Mouse (Mus musculus) lung, embryonic 15.5 days (tissue): ENCODE measurements around the gene Jaml. TPM values are rescaled to one million over a fixed set of nuclear protein-coding genes. Genes with fewer than 3 reads are reported as not detected.

ENCODE experiments used
- ATAC-seq: fragments of 200-750 bp; cut with Nextera tagmentation; 2 replicates; pipeline ENCODE4 v1.8.0; 2017; ENCODE audit warnings: moderate number of reproducible peaks, borderline replicate concordance; ENCODE audit not compliant: low FRiP score, low TSS enrichment; ENCODE audit errors: extremely low read depth
- H3K27ac ChIP-seq: fragments of 300-500 bp; sonication (generic); 2 replicates; pipeline ENCODE4 v1.5.1; 2015; ENCODE audit warnings: moderate library complexity, mild to moderate bottlenecking, inconsistent platforms
- H3K27me3 ChIP-seq: fragments of 300-500 bp; sonication (generic); 2 replicates; pipeline ENCODE4 v1.6.1; 2015; ENCODE audit warnings: inconsistent platforms
- H3K36me3 ChIP-seq: fragments of 300-500 bp; sonication (generic); 2 replicates; pipeline ENCODE4 v1.6.1; 2015; ENCODE audit warnings: inconsistent platforms
- H3K4me1 ChIP-seq: fragments of 300-500 bp; sonication (generic); 2 replicates; pipeline ENCODE4 v1.6.1; 2015; ENCODE audit warnings: inconsistent platforms
- H3K4me2 ChIP-seq: fragments of 300-500 bp; sonication (generic); 2 replicates; pipeline ENCODE4 v1.6.1; 2015; ENCODE audit warnings: inconsistent platforms, mild to moderate bottlenecking, moderate library complexity
- H3K4me3 ChIP-seq: fragments of 300-500 bp; sonication (generic); 2 replicates; pipeline ENCODE4 v1.5.1; 2015; ENCODE audit warnings: mild to moderate bottlenecking, inconsistent platforms
- H3K9ac ChIP-seq: fragments of 300-500 bp; sonication (generic); 2 replicates; pipeline ENCODE4 v1.6.1; 2015; ENCODE audit warnings: inconsistent platforms
- H3K9me3 ChIP-seq: fragments of 300-500 bp; sonication (generic); 2 replicates; pipeline ENCODE4 v1.6.1; 2016; ENCODE audit warnings: inconsistent platforms
- WGBS: fragments of 180-500 bp; shearing (Covaris S2); methylation state at CpG from one replicate; pipeline ENCODE4 v1.1.7; 2015; 5-methylcytosine and 5-hydroxymethylcytosine counted together
- polyA plus RNA-seq: library from polyadenylated mRNA; unstranded; fragments of >200 nt; fragmentation: Nextera tagmentation; extraction: Ambion mirVana; gene quantifications from 2 replicates; pipeline ENCODE4 v1.2.1, GENCODE M21; 2015

The Jaml gene
- polyA plus RNA-seq, 1 experiment from 2014 or later, result 0.35 TPM

DNA sequence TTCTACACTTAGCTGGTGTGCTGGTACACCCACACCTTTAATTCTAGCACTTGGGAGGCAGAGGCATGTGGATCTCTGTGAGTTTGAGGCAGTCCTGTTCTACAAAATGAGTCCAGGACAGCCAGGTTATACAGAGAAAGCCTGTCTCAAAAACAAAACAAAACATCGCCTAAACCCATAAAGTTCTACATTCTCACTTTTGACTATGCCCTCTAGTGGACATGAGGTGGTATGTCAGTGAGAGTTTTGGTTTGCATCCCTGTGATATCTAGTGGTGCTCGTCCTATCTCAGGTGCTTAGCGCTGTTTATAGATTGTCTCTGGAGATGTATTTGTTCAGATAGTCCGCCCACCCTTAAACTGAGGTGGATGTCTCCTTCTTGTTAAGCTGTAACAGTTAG lies 30.5 kb upstream of the Jaml start:
- Histone ChIP-seq H3K27me3 (peaks cover 11% of the 10 kb centered on the region), H3K27ac (no peak overlapping the region), H3K4me3 (no peak overlapping the region), H3K9ac (no peak overlapping the region), H3K4me2 (no peak overlapping the region), H3K4me1 (no peaks in the 10 kb centered on the region), H3K36me3 (no peaks in the 10 kb centered on the region), H3K9me3 (no peaks in the 10 kb centered on the region)
- no peak for ATAC-seq
- WGBS, result 14% methylated on average over 4 of the region's 4 CpGs

DNA sequence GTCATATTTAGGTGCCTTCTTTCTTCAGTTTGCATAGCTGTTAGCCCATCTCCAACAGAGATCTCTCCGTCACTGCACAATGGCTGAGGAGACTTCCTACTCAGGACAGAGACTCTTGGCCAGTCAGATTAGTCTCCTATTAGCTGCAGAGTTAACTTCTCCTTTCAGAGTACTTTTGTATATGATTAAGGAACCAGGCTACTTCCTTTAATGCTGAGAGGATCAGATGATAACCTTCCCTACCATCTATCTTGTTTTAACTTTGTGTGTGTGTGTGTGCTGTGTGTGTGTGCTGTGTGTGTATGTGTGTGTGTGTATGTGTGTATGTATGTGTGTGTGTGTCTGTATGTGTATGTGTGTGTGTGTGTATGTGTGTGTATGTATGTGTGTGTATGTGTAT lies 29.3 kb upstream of the Jaml start:
- H3K27me3 ChIP-seq, result peaks cover 5% of the 10 kb centered on the region; the same call in 1 of the 2 replicates

DNA sequence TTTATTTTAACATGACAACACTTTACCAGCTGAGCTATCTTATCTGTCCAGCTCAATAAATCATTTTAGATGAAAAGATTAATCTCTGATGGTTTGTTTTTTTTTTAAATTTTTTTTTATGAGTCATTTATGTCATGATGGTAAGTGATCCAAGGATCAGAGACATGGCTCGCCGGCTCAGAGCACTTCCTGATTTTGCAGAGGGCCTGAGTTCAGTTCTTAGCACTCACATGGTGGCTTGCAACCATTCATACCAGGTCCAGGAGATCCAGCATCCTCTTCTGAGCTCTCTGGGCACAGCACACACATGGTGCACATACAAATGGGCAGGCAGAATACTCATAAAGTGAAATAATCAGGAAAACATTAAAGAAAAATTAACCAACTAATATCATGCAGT lies 28.7 kb upstream of the Jaml start:
- Histone ChIP-seq H3K4me2 (no peak overlapping the region), H3K36me3 (no peaks in the 10 kb centered on the region), H3K27ac (no peak overlapping the region), H3K27me3 (0 out of 2 replicates have a peak, but pooled peaks cover 5% of the 10 kb centered on the region), H3K4me1 (no peaks in the 10 kb centered on the region), H3K4me3 (no peak overlapping the region), H3K9me3 (no peaks in the 10 kb centered on the region), H3K9ac (no peak overlapping the region)
- whole genome bisulfite sequencing, result 77% methylated on average over 2 of the region's 2 CpGs
- ATAC-seq, result no peak

More for the DNA sequence above, 29.3 kb upstream of the Jaml start:
- Histone ChIP-seq H3K4me3 (no peak overlapping the region), H3K27ac (no peak overlapping the region), H3K4me1 (no peaks in the 10 kb centered on the region), H3K9me3 (no peaks in the 10 kb centered on the region), H3K36me3 (no peaks in the 10 kb centered on the region), H3K4me2 (no peak overlapping the region), H3K9ac (no peak overlapping the region)
- WGBS, result 80% methylated on average over 1 of the region's 1 CpGs
- ATAC-seq, result no peak

DNA sequence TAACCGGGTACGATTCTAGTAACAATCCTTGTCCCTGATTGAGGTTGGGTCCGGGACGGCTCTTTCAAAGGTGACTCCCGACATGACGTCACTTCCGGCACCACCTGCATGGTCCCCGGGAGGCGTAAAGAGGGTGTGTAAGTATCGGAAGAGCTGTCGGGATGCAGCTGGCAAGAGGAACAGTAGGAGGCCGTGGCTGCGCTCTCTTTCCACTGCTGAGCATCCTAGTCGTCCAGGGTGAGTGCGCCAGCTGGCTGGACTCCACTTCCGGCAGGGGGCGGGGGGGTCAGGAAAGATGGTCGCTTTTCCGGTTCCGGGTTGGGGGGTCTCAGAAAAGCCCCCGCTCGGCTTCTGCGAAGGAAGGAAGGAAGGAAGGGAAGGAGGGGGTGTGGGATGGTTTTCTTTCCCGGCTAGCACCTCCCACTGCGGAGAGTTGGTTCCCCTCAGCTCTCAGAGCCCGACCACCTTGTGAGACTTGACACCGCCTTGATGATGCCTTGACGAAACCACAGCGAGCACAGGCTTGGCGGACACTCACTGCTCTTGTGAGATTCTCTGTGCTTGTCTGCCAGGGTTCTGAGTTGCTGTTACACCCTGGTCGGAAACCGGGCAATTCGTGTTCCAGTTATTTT lies 23.8 kb upstream of the Jaml start, which contains the start of gene Mpzl3:
Gene Mpzl3 (plus strand): TSS at position 105 of the 632 bp plus-strand sequence.
- Histone ChIP-seq H3K4me1 (no peaks in the 10 kb centered on the region; the same call in 1 of the 2 replicates), H3K36me3 (no peaks in the 10 kb centered on the region), H3K9me3 (no peaks in the 10 kb centered on the region), H3K9ac (peak within 1 kb of the TSS; percentile 47), H3K27ac (peak within 1 kb of the TSS; percentile 95), H3K4me2 (peak within 1 kb of the TSS; percentile 70), H3K27me3 (peaks cover 9% of the 10 kb centered on the region; the same call in 1 of the 2 replicates), H3K4me3 (peak within 1 kb of the TSS; percentile 79)
- 2% methylated on average over 32 of the region's 33 CpGs for WGBS
- ATAC-seq, result peak; percentile 92

DNA sequence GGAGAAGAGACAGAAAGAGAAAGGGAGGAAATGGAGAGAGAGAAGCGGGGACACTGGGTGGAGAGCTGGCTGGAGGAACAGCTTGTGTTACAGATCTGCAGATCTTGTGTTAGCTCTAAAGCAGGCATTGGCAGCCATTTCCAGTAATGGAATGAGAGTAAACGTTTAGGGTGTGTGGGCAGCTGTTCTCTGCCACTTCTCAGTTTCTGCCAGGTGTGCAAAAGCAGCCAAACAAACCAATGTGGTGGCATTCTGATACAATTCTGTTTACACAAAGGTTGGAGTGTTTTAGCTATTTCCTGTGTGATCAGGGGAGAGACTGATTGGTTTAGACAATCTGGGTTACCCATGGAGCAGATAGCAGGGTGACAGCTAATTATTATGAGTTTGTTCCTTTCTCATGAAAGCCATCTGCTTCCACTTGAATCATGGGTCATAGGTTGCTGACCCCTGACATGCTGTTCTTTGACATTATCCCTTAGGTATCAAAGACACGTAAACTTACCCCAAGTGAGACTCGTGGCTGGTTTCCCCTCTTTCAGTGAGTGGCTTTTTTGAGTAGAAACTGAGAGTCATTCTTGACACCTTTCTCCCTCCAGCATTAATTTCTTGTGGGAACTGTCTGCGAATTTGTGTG lies 20.6 kb upstream of the Jaml start:
- Histone ChIP-seq H3K27ac (no peak overlapping the region), H3K4me1 (no peaks in the 10 kb centered on the region; the same call in 1 of the 2 replicates), H3K27me3 (peaks cover 4% of the 10 kb centered on the region; the same call in 1 of the 2 replicates), H3K9ac (no peak overlapping the region), H3K4me2 (no peak overlapping the region), H3K4me3 (no peak overlapping the region), H3K36me3 (no peaks in the 10 kb centered on the region), H3K9me3 (no peaks in the 10 kb centered on the region)
- WGBS, result 30% methylated on average over 5 of the region's 5 CpGs
- ATAC-seq, result no peak

DNA sequence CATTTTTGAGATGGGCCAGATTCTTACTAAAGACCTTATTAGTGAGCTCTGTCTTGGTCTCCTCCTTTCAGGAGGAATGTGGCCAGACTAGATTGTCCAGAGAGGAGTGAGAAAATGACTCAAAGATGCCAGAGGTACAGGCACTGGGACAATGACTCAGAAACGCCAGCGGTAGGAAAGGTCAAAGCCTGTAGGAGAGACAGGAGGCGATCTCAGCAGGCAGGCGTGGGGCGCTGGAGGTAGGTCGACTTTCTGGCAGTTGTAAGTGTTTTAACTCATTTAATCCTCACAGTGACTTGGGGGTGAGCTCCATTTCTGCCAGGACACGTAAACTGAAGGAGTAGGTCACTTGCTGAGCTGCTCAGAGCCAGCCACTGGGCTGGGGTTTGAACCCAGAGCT lies 18.8 kb upstream of the Jaml start:
- ATAC-seq, result no peak
- Histone ChIP-seq H3K9me3 (no peaks in the 10 kb centered on the region), H3K36me3 (no peaks in the 10 kb centered on the region), H3K4me3 (no peak overlapping the region), H3K4me1 (no peaks in the 10 kb centered on the region; the same call in 1 of the 2 replicates), H3K27ac (no peak overlapping the region), H3K27me3 (peaks cover 4% of the 10 kb centered on the region; the same call in 1 of the 2 replicates), H3K4me2 (no peak overlapping the region), H3K9ac (no peak overlapping the region)
- 40% methylated on average over 7 of the region's 7 CpGs for WGBS

DNA sequence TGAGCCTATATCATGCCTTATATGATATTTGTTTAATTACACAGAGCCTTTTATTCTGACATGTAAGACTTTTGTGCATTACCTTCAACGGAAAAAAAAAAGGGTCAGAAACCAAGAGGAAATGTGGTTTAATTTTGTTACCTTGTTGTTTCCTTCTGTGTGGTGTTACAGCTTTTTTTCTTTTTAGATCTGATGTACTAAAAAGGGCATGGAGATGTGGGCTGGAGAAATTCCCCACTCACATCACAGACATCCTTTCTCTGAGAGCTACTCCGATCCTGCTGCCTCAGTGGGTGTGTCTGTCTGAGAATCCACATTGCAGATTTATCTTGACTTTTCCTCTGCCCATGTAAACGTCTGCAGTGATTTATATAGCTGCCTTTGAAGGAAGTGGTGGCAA lies 16.3 kb upstream of the Jaml start:
- 50% methylated on average over 3 of the region's 3 CpGs for WGBS
- no peak for ATAC-seq

DNA sequence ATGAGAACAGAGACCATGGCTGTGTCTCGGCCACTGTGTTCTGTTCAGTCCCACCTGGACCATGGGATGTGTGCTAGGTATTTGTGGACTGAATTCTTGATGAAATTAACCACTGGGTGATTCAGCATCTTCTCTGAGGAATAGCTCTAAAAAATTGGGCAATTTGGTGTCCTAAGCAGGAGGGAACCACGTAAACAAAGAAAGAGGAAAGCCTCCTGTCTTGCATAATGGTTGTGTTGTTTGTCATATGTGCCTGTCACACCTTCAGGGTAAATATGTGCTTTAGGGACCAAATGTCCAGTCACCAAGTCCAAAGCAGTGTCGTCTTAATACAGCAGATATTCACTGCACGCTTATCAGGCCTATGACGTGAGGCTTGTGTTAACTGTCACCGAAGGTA lies 14.6 kb upstream of the Jaml start:
- H3K9me3 ChIP-seq, result no peaks in the 10 kb centered on the region
- H3K9ac ChIP-seq, result no peak overlapping the region
- H3K27me3 ChIP-seq, result no peaks in the 10 kb centered on the region
- no peak overlapping the region for H3K27ac ChIP-seq
- 70% methylated on average over 6 of the region's 6 CpGs for WGBS
- H3K4me3 ChIP-seq, result no peak overlapping the region
- no peak for ATAC-seq
- H3K4me1 ChIP-seq, result no peaks in the 10 kb centered on the region; the same call in 1 of the 2 replicates
- no peaks in the 10 kb centered on the region for H3K36me3 ChIP-seq
- no peak overlapping the region for H3K4me2 ChIP-seq

More for the DNA sequence above, 16.3 kb upstream of the Jaml start:
- Histone ChIP-seq H3K9ac (no peak overlapping the region), H3K4me3 (no peak overlapping the region), H3K4me1 (no peaks in the 10 kb centered on the region; the same call in 1 of the 2 replicates), H3K36me3 (no peaks in the 10 kb centered on the region), H3K27me3 (no peaks in the 10 kb centered on the region), H3K9me3 (no peaks in the 10 kb centered on the region), H3K27ac (no peak overlapping the region), H3K4me2 (no peak overlapping the region)

DNA sequence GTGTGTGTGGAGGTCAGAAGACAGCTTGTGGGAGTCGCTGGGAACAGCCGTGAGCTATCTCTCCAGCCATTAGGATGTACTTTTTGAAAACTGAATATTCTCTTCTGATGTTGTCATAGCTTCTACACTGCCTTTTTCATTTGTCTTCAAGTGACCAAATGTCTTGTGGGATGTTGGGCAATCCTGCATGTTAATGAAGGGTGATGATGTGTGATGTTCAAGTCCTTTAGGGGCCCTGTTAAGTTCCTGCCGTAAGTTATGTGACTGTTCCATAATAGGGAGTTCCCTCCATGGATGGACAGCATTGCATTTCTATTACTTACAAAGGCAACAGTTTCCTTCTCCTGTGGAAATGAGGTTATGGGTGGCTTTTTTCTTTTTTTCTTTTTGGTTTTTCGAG lies 12.2 kb upstream of the Jaml start:
- no peaks in the 10 kb centered on the region for H3K36me3 ChIP-seq
- H3K4me3 ChIP-seq, result no peak overlapping the region
- H3K9me3 ChIP-seq, result no peaks in the 10 kb centered on the region
- no peak overlapping the region for H3K4me2 ChIP-seq
- H3K9ac ChIP-seq, result no peak overlapping the region
- no peak overlapping the region for H3K27ac ChIP-seq
- no peak for ATAC-seq
- H3K27me3 ChIP-seq, result no peaks in the 10 kb centered on the region
- no peaks in the 10 kb centered on the region for H3K4me1 ChIP-seq
- 74% methylated on average over 4 of the region's 4 CpGs for WGBS

DNA sequence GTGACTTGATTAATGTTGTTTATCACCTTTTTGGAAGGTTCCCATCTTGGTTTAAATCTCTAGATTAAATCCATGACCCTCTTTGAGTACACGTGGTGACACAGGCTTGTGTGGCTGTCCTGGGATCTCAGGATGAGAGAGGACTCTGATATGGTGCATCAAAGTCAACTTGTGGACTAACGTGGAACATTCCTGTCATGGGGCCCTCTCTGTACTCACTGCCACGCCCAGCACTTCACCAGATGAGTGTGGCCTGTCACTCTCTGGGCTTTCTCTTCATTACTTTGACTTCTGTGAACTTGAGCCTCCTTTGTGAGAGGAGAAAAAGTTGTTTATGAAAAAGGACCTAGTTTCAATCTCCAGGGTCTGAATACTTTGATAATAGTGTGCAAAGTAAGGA lies 7.2 kb upstream of the Jaml start:
- Histone ChIP-seq H3K9me3 (no peaks in the 10 kb centered on the region), H3K4me3 (no peak overlapping the region), H3K27me3 (no peaks in the 10 kb centered on the region), H3K4me1 (no peaks in the 10 kb centered on the region), H3K9ac (no peak overlapping the region), H3K4me2 (no peak overlapping the region), H3K27ac (no peak overlapping the region), H3K36me3 (no peaks in the 10 kb centered on the region)
- ATAC-seq, result no peak
- 37% methylated on average over 3 of the region's 3 CpGs for WGBS

DNA sequence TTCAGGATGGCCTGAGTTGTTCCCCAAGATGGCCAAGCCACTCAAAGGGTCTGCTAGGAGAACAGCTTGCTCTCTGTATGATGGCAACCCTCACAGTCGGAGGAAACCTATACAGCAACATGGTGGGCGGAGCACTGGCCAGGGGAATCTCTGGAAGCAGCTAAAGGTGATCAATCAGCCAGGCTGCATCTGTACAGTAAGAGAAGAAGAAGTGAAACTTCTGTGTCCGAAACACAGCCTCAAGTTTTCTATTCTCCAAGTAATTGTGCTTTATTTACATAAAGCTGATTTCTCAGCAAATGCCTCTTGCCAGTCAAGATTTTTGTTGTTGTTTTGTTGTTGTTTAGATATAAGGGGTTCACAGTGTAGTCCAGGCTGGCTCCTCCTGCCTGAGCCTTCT lies 1.1 kb upstream of the Jaml start:
- Histone ChIP-seq H3K27ac (no peak overlapping the region), H3K4me1 (no peaks in the 10 kb centered on the region), H3K9me3 (no peaks in the 10 kb centered on the region), H3K4me3 (no peak overlapping the region), H3K27me3 (no peaks in the 10 kb centered on the region; the same call in 1 of the 2 replicates), H3K4me2 (no peak overlapping the region), H3K9ac (no peak overlapping the region), H3K36me3 (no peaks in the 10 kb centered on the region)
- 51% methylated on average over 3 of the region's 3 CpGs for WGBS
- ATAC-seq, result no peak

DNA sequence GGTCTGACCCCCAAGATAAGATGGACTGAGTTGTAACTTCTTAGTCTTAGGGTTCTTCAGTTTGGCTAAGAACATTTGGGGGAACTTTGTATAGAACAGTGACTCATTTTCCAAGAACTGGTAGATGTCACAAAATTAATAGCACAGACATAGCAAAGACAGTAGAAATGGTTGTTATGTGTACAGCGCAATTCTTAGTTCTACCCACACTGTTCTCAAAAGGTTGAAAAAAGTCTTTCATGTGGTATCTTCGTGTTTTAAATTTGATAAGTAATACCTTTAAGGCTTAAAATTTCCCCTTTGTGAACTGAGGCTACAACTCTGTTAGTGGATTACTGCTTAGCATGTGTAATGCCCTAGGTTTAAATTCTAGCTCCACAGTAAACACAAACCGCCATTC lies 4.1 kb downstream of the Jaml start:
- no peak overlapping the region for H3K4me3 ChIP-seq
- no peak overlapping the region for H3K9ac ChIP-seq
- H3K9me3 ChIP-seq, result no peaks in the 10 kb centered on the region
- no peaks in the 10 kb centered on the region for H3K4me1 ChIP-seq
- H3K4me2 ChIP-seq, result no peak overlapping the region
- no peak for ATAC-seq
- no peaks in the 10 kb centered on the region; the same call in none of the 2 replicates for H3K27me3 ChIP-seq
- WGBS, result 82% methylated on average over 3 of the region's 3 CpGs
- no peak overlapping the region for H3K27ac ChIP-seq
- no peaks in the 10 kb centered on the region for H3K36me3 ChIP-seq
